Mouse (Mus musculus): ENCODE measurements around the gene C2cd2. TPM values are rescaled to one million over a fixed set of nuclear protein-coding genes. Genes with fewer than 3 reads are reported as not detected.
A peak's percentile ranks its signal among the peaks of the same experiment; 100 is the strongest.

Gene C2cd2
- polyA plus RNA-seq, 1 experiment, result 10.0 TPM

- Histone ChIP-seq H3K27ac (ENCODE audit: insufficient read depth, low read length) (no peak overlapping the region), H3K4me3 (ENCODE audit: insufficient read depth, low read length) (no peak overlapping the region), H3K4me1 (ENCODE audit: control insufficient read depth, insufficient read depth, low read length) (no peaks in the 10 kb centered on the region)
- TF ChIP-seq CTCF (IDR thresholded peaks at IDR 0.05; ENCODE audit: extremely low read depth, insufficient read depth, low read length) (no peak), POLR2A (IDR thresholded peaks at IDR 0.05; ENCODE audit: extremely low read depth, insufficient read depth, low read length) (no peak)
Observed at GRCm38 (mm10) chr16:97977277-97977676, 14.9 kb upstream of the C2cd2 start.

GRCm38 (mm10) chr16:97963956-97964540 is 1.6 kb upstream of the C2cd2 start:
- Histone ChIP-seq H3K4me1 (ENCODE audit: control insufficient read depth, insufficient read depth, low read length) (no peaks in the 10 kb centered on the region), H3K4me3 (ENCODE audit: insufficient read depth, low read length) (no peak overlapping the region), H3K27ac (ENCODE audit: insufficient read depth, low read length) (no peak overlapping the region)
- no peak for TF ChIP-seq CTCF (IDR thresholded peaks at IDR 0.05; ENCODE audit: extremely low read depth, insufficient read depth, low read length)
- no peak for TF ChIP-seq POLR2A (IDR thresholded peaks at IDR 0.05; ENCODE audit: extremely low read depth, insufficient read depth, low read length)

GRCm38 (mm10) chr16:97961381-97962150 is 832 bp downstream of the C2cd2 start:
- peak overlapping the region; percentile 43; the same call in 1 of the 2 replicates for H3K27ac ChIP-seq (ENCODE audit: insufficient read depth, low read length)
- peak overlapping the region; percentile 68 for H3K4me3 ChIP-seq (ENCODE audit: insufficient read depth, low read length)
- TF ChIP-seq CTCF (IDR thresholded peaks at IDR 0.05; ENCODE audit: extremely low read depth, insufficient read depth, low read length) (no peak), POLR2A (IDR thresholded peaks at IDR 0.05; ENCODE audit: extremely low read depth, insufficient read depth, low read length) (no peak)
- H3K4me1 ChIP-seq (ENCODE audit: control insufficient read depth, insufficient read depth, low read length), result no peaks in the 10 kb centered on the region

- no peak for TF ChIP-seq CTCF (IDR thresholded peaks at IDR 0.05; ENCODE audit: extremely low read depth, insufficient read depth, low read length)
- no peak overlapping the region for H3K4me3 ChIP-seq (ENCODE audit: insufficient read depth, low read length)
- H3K4me1 ChIP-seq (ENCODE audit: control insufficient read depth, insufficient read depth, low read length), result no peaks in the 10 kb centered on the region
- H3K27ac ChIP-seq (ENCODE audit: insufficient read depth, low read length), result no peak overlapping the region
Observed at GRCm38 (mm10) chr16:97960348-97960747, 2.0 kb downstream of the C2cd2 start.

GRCm38 (mm10) chr16:97958401-97958973 is 3.9 kb downstream of the C2cd2 start:
- TF ChIP-seq CTCF (IDR thresholded peaks at IDR 0.05; ENCODE audit: extremely low read depth, insufficient read depth, low read length) (no peak), POLR2A (IDR thresholded peaks at IDR 0.05; ENCODE audit: extremely low read depth, insufficient read depth, low read length) (no peak)
- Histone ChIP-seq H3K4me3 (ENCODE audit: insufficient read depth, low read length) (no peak overlapping the region), H3K27ac (ENCODE audit: insufficient read depth, low read length) (no peak overlapping the region), H3K4me1 (ENCODE audit: control insufficient read depth, insufficient read depth, low read length) (no peaks in the 10 kb centered on the region)

GRCm38 (mm10) chr16:97957626-97958025 is 4.8 kb downstream of the C2cd2 start:
- Histone ChIP-seq H3K4me1 (ENCODE audit: control insufficient read depth, insufficient read depth, low read length) (no peaks in the 10 kb centered on the region), H3K4me3 (ENCODE audit: insufficient read depth, low read length) (no peak overlapping the region)
- TF ChIP-seq POLR2A (IDR thresholded peaks at IDR 0.05; ENCODE audit: extremely low read depth, insufficient read depth, low read length), result no peak

GRCm38 (mm10) chr16:97956011-97956410 is 6.4 kb downstream of the C2cd2 start:
- no peaks in the 10 kb centered on the region for H3K4me1 ChIP-seq (ENCODE audit: control insufficient read depth, insufficient read depth, low read length)
- no peak for TF ChIP-seq POLR2A (IDR thresholded peaks at IDR 0.05; ENCODE audit: extremely low read depth, insufficient read depth, low read length)
- no peak for TF ChIP-seq CTCF (IDR thresholded peaks at IDR 0.05; ENCODE audit: extremely low read depth, insufficient read depth, low read length)
- H3K4me3 ChIP-seq (ENCODE audit: insufficient read depth, low read length), result no peak overlapping the region
- H3K27ac ChIP-seq (ENCODE audit: insufficient read depth, low read length), result no peak overlapping the region

More at GRCm38 (mm10) chr16:97957626-97958025, 4.8 kb downstream of the C2cd2 start:
- no peak overlapping the region for H3K27ac ChIP-seq (ENCODE audit: insufficient read depth, low read length)

GRCm38 (mm10) chr16:97953300-97953699 is 9.1 kb downstream of the C2cd2 start:
- H3K27ac ChIP-seq (ENCODE audit: insufficient read depth, low read length), result no peak overlapping the region
- no peak for TF ChIP-seq CTCF (IDR thresholded peaks at IDR 0.05; ENCODE audit: extremely low read depth, insufficient read depth, low read length)
- TF ChIP-seq POLR2A (IDR thresholded peaks at IDR 0.05; ENCODE audit: extremely low read depth, insufficient read depth, low read length), result no peak
- H3K4me1 ChIP-seq (ENCODE audit: control insufficient read depth, insufficient read depth, low read length), result no peaks in the 10 kb centered on the region
- H3K4me3 ChIP-seq (ENCODE audit: insufficient read depth, low read length), result no peak overlapping the region

- no peaks in the 10 kb centered on the region for H3K4me1 ChIP-seq (ENCODE audit: control insufficient read depth, insufficient read depth, low read length)
- H3K4me3 ChIP-seq (ENCODE audit: insufficient read depth, low read length), result no peak overlapping the region
- no peak overlapping the region for H3K27ac ChIP-seq (ENCODE audit: insufficient read depth, low read length)
- no peak for TF ChIP-seq POLR2A (IDR thresholded peaks at IDR 0.05; ENCODE audit: extremely low read depth, insufficient read depth, low read length)
- no peak for TF ChIP-seq CTCF (IDR thresholded peaks at IDR 0.05; ENCODE audit: extremely low read depth, insufficient read depth, low read length)
Observed at GRCm38 (mm10) chr16:97952801-97953200, 9.6 kb downstream of the C2cd2 start.

- TF ChIP-seq POLR2A (IDR thresholded peaks at IDR 0.05; ENCODE audit: extremely low read depth, insufficient read depth, low read length), result no peak
- no peak for TF ChIP-seq CTCF (IDR thresholded peaks at IDR 0.05; ENCODE audit: extremely low read depth, insufficient read depth, low read length)
- Histone ChIP-seq H3K4me1 (ENCODE audit: control insufficient read depth, insufficient read depth, low read length) (no peaks in the 10 kb centered on the region), H3K4me3 (ENCODE audit: insufficient read depth, low read length) (no peak overlapping the region), H3K27ac (ENCODE audit: insufficient read depth, low read length) (no peak overlapping the region)
Observed at GRCm38 (mm10) chr16:97952371-97952770, 10.0 kb downstream of the C2cd2 start.
